Comparison of ENCODE assay signal across 8 mouse cellular contexts in the genomic region with DNA sequence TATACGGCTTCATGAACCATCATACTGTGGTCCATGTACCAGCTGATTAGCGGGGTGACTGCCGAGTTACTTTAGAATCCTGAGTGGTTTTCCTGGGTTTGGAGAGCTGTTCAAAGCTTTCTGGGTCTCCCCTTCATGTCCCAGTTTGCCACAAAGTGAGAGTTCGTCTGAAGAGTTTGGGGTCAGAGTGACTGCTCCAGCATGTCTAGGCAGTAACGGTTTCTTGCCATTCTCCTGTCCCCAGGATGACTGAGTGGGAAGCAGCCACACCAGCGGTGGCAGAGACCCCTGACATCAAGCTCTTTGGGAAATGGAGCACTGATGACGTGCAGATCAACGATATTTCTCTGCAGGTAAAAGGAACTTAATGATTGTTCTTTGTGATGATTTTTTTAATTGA. TPM values are rescaled to one million over a fixed set of nuclear protein-coding genes. Genes with fewer than 3 reads are reported as not detected.
A peak's percentile ranks its signal among the peaks of the same experiment; 100 is the strongest.
DNase-seq lines count a peak whose midpoint lies in the region; ATAC-seq and TF ChIP-seq lines count a peak whose summit lies in the region.

No protein-coding gene starts in this region.

- H3K9me3 ChIP-seq in neural tube, embryonic 11.5 days (ENCODE audit: control insufficient read depth, low read length) = no peaks in the 10 kb centered on the region
- no peaks in the 10 kb centered on the region for H3K9me3 ChIP-seq in limb, embryonic 13.5 days
- no peaks in the 10 kb centered on the region for H3K9me3 ChIP-seq in stomach, embryonic 15.5 days

- peak overlapping the region; percentile 78 for H3K4me2 ChIP-seq in neural tube, embryonic 11.5 days (ENCODE audit: low read depth)
- peak overlapping the region; percentile 98 for H3K4me2 ChIP-seq in limb, embryonic 13.5 days (replicated peaks)
- H3K4me2 ChIP-seq in stomach, embryonic 15.5 days = peak overlapping the region; percentile 75

- 2% methylated on average over 8 of the region's 8 CpGs for WGBS in cerebellum, adult 2 months
- 4% methylated on average over 8 of the region's 8 CpGs for WGBS in neural tube, embryonic 11.5 days
- WGBS in limb, embryonic 13.5 days = 2% methylated on average over 8 of the region's 8 CpGs
- WGBS in stomach, embryonic 15.5 days = 1% methylated on average over 8 of the region's 8 CpGs

- ATAC-seq in neural tube, embryonic 11.5 days (ENCODE audit: insufficient read depth, low FRiP score, low TSS enrichment) = no peak
- ATAC-seq in limb, embryonic 13.5 days (ENCODE audit: low FRiP score, low read depth) = no peak
- no peak for ATAC-seq in stomach, embryonic 15.5 days (ENCODE audit: insufficient read depth, low FRiP score, low read depth)

- TF ChIP-seq CTCF in cerebellum, adult 2 months (IDR thresholded peaks at IDR 0.05; ENCODE audit: borderline replicate concordance, insufficient read depth, low read depth, low read length) = no peak

- DNase-seq in cerebellum, adult 2 months = no peak
- no peak for DNase-seq in cerebellum, postnatal 10 days
- DNase-seq in neural tube, embryonic 11.5 days (ENCODE audit: low spot score) = no peak
- DNase-seq in neural tube, embryonic 10.5 days (ENCODE audit: extremely low spot score, low spot score) = no peak
- no peak for DNase-seq in frontal cortex, postnatal 14 days (ENCODE audit: low spot score in 2 of 2)
- no peak for DNase-seq in left cerebral cortex, adult 9 months (ENCODE audit: low spot score in 2 of 2)

- peaks cover 5% of the 10 kb centered on the region for H3K4me1 ChIP-seq in cerebellum, adult 2 months (ENCODE audit: control insufficient read depth, insufficient read depth, low read length)
- peaks cover 8% of the 10 kb centered on the region for H3K4me1 ChIP-seq in neural tube, embryonic 11.5 days (ENCODE audit: control insufficient read depth, insufficient read depth, low read length)
- H3K4me1 ChIP-seq in limb, embryonic 13.5 days = peaks cover 16% of the 10 kb centered on the region
- H3K4me1 ChIP-seq in stomach, embryonic 15.5 days = peaks cover 17% of the 10 kb centered on the region; the same call in 1 of the 2 replicates

- H3K4me3 ChIP-seq in cerebellum, adult 2 months (replicated peaks; ENCODE audit: insufficient read depth, low read depth, low read length) = peak overlapping the region; percentile 84
- H3K4me3 ChIP-seq in neural tube, embryonic 11.5 days (ENCODE audit: low read depth, low read length) = peak overlapping the region; percentile 57
- H3K4me3 ChIP-seq in limb, embryonic 13.5 days = peak overlapping the region; percentile 96
- peak overlapping the region; percentile 87 for H3K4me3 ChIP-seq in stomach, embryonic 15.5 days (replicated peaks)

- H3K36me3 ChIP-seq in neural tube, embryonic 11.5 days (ENCODE audit: control insufficient read depth, insufficient read depth, low read length) = peaks cover 24% of the 10 kb centered on the region
- peaks cover 44% of the 10 kb centered on the region for H3K36me3 ChIP-seq in limb, embryonic 13.5 days
- peaks cover 30% of the 10 kb centered on the region for H3K36me3 ChIP-seq in stomach, embryonic 15.5 days

- no peaks in the 10 kb centered on the region for H3K27me3 ChIP-seq in cerebellum, adult 2 months (ENCODE audit: control insufficient read depth, insufficient read depth, low read length)
- H3K27me3 ChIP-seq in neural tube, embryonic 11.5 days (ENCODE audit: control insufficient read depth, insufficient read depth, low read length) = peaks cover 11% of the 10 kb centered on the region
- peaks cover 31% of the 10 kb centered on the region for H3K27me3 ChIP-seq in limb, embryonic 13.5 days
- no peaks in the 10 kb centered on the region for H3K27me3 ChIP-seq in stomach, embryonic 15.5 days (replicated peaks)

- H3K27ac ChIP-seq in cerebellum, adult 2 months (ENCODE audit: insufficient read depth, low read length) = no peak overlapping the region
- no peak overlapping the region for H3K27ac ChIP-seq in neural tube, embryonic 11.5 days (ENCODE audit: low read depth, low read length)
- H3K27ac ChIP-seq in limb, embryonic 13.5 days = peak overlapping the region; percentile 44; the same call in 1 of the 2 replicates
- H3K27ac ChIP-seq in stomach, embryonic 15.5 days = 0 out of 2 replicates have a peak overlapping the region, but pooled peaks have one; percentile 50

- no peak for TF ChIP-seq POLR2A in cerebellum, adult 2 months (IDR thresholded peaks at IDR 0.05; ENCODE audit: borderline replicate concordance, insufficient read depth, low read length)

- peak overlapping the region; percentile 56 for H3K9ac ChIP-seq in neural tube, embryonic 11.5 days (ENCODE audit: low read length)
- peak overlapping the region; percentile 94 for H3K9ac ChIP-seq in limb, embryonic 13.5 days
- peak overlapping the region; percentile 77 for H3K9ac ChIP-seq in stomach, embryonic 15.5 days

RNA-seq across cellular contexts. Expression of gene Rps5, which starts 0.6 kb away (rescaled TPM):
- 670 and 700 TPM in 2 replicates for polyA plus RNA-seq in cerebellum, adult 2 months (2012; rRNA removed)
- polyA plus RNA-seq in neural tube, embryonic 11.5 days (2014; fragmentation: Nextera tagmentation; extraction: Ambion mirVana) = 910 and 930 TPM in 2 replicates
- 1,044 and 1,066 TPM in 2 replicates for polyA plus RNA-seq in limb, embryonic 13.5 days (2015; fragmentation: Nextera tagmentation; extraction: Ambion mirVana)
- polyA plus RNA-seq in stomach, embryonic 15.5 days (2015; fragmentation: Nextera tagmentation; extraction: Ambion mirVana) = 988 and 1,049 TPM in 2 replicates

RNA-seq across cellular contexts. Expression of gene Rnf225, which starts 4.5 kb away (rescaled TPM):
- 2.6 and 3.5 TPM in 2 replicates for polyA plus RNA-seq in cerebellum, adult 2 months (2012; rRNA removed)
- 0.61 and 0.66 TPM in 2 replicates for polyA plus RNA-seq in neural tube, embryonic 11.5 days (2014; fragmentation: Nextera tagmentation; extraction: Ambion mirVana)
- 0.42 and 0.64 TPM in 2 replicates for polyA plus RNA-seq in limb, embryonic 13.5 days (2015; fragmentation: Nextera tagmentation; extraction: Ambion mirVana)
- polyA plus RNA-seq in stomach, embryonic 15.5 days (2015; fragmentation: Nextera tagmentation; extraction: Ambion mirVana) = 1.0 and 1.3 TPM in 2 replicates

RNA-seq across cellular contexts. Expression of gene Zscan22, which starts 25.1 kb away (rescaled TPM):
- polyA plus RNA-seq in cerebellum, adult 2 months (2012; rRNA removed) = 13.1 and 14.0 TPM in 2 replicates
- polyA plus RNA-seq in neural tube, embryonic 11.5 days (2014; fragmentation: Nextera tagmentation; extraction: Ambion mirVana) = 18.3 and 19.7 TPM in 2 replicates
- 15.8 and 20.9 TPM in 2 replicates for polyA plus RNA-seq in limb, embryonic 13.5 days (2015; fragmentation: Nextera tagmentation; extraction: Ambion mirVana)
- 13.3 and 15.6 TPM in 2 replicates for polyA plus RNA-seq in stomach, embryonic 15.5 days (2015; fragmentation: Nextera tagmentation; extraction: Ambion mirVana)

RNA-seq across cellular contexts. Expression of gene Zfp128, which starts 41.8 kb away (rescaled TPM):
- 5.6 and 6.1 TPM in 2 replicates for polyA plus RNA-seq in cerebellum, adult 2 months (2012; rRNA removed)
- polyA plus RNA-seq in neural tube, embryonic 11.5 days (2014; fragmentation: Nextera tagmentation; extraction: Ambion mirVana) = 7.0 and 8.1 TPM in 2 replicates
- polyA plus RNA-seq in limb, embryonic 13.5 days (2015; fragmentation: Nextera tagmentation; extraction: Ambion mirVana) = 6.4 and 7.3 TPM in 2 replicates
- polyA plus RNA-seq in stomach, embryonic 15.5 days (2015; fragmentation: Nextera tagmentation; extraction: Ambion mirVana) = 3.4 and 3.6 TPM in 2 replicates

RNA-seq across cellular contexts. Expression of gene Zfp324, which starts 42.9 kb away (rescaled TPM):
- polyA plus RNA-seq in cerebellum, adult 2 months (2012; rRNA removed) = 5.8 and 6.2 TPM in 2 replicates
- 9.8 and 10.3 TPM in 2 replicates for polyA plus RNA-seq in neural tube, embryonic 11.5 days (2014; fragmentation: Nextera tagmentation; extraction: Ambion mirVana)
- polyA plus RNA-seq in limb, embryonic 13.5 days (2015; fragmentation: Nextera tagmentation; extraction: Ambion mirVana) = 12.6 and 13.6 TPM in 2 replicates
- polyA plus RNA-seq in stomach, embryonic 15.5 days (2015; fragmentation: Nextera tagmentation; extraction: Ambion mirVana) = 8.9 and 10.3 TPM in 2 replicates

Comparison
In these comparisons a context has a peak if more than half of its experiments do, and no peak if none do; other contexts are left out.
1. H3K27ac ChIP-seq: peak in limb, embryonic 13.5 days (single experiment) and stomach, embryonic 15.5 days (single experiment); none in cerebellum, adult 2 months (single experiment) and neural tube, embryonic 11.5 days (single experiment).
2. Peak in every context shown above with its lines, with median percentiles within 50 percentile points of each other: H3K4me3 ChIP-seq, H3K4me2 ChIP-seq and H3K9ac ChIP-seq.